Mouse (Mus musculus) ES-E14 (cell line): ENCODE results near the gene Plin4.

Source experiments
- HCFC1 ChIP-seq: IDR thresholded peaks from 2 replicates; pipeline ENCODE4 v1.6.1; 2012; ENCODE audit warnings: low read length, inconsistent platforms, borderline replicate concordance; ENCODE audit not compliant: insufficient read depth
- MAFK ChIP-seq: IDR thresholded peaks from 2 replicates; pipeline ENCODE4 v1.6.1; 2014; ENCODE audit warnings: mild to moderate bottlenecking, low read depth, low read length, inconsistent platforms; ENCODE audit not compliant: insufficient read depth
- ZC3H11A ChIP-seq: IDR thresholded peaks from 2 replicates; pipeline ENCODE4 v1.6.1; 2012; ENCODE audit warnings: low read depth, mild to moderate bottlenecking, inconsistent platforms, low read length, borderline replicate concordance
- ZNF384 ChIP-seq: IDR thresholded peaks from 2 replicates; pipeline ENCODE4 v1.6.1; 2012; ENCODE audit warnings: low read depth, low read length, inconsistent platforms

DNA sequence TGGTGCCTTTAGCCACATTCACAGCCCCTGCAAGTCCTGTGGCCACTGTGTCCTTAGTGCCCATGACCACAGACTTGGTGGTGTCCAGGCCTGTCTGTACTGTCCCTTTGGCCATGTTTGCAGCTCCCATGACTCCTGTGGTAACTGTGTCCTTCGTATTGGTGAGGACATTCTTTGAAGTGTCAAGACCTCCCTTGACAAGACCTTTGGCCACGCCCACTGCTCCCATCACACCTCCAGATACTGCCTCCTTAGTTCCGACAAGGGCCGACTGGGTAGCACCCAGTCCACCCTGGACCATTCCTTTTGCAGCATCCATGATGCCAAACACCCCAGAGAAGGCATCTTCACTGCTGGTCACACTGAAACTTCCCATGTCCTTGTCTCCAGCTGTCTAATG lies 2.6 kb downstream of the Plin4 start:
- TF ChIP-seq MAFK (no peak), HCFC1 (no peak), ZNF384 (no peak), ZC3H11A (no peak)
